Mouse (Mus musculus): ENCODE results near the gene Ccdc120. TPM values are rescaled to one million over a fixed set of nuclear protein-coding genes. Genes with fewer than 3 reads are reported as not detected.

Gene Ccdc120
- total RNA-seq, 1 experiment: 15.8 TPM

- Histone ChIP-seq H3K4me3 (ENCODE audit: insufficient read depth in 1 of 2, low read depth in 1 of 2, low read length in 2 of 2, poor library complexity in 1 of 2, severe bottlenecking in 1 of 2) (peak overlapping the region in 1 of 2 experiments; percentile 27; a peak in 1 of 4 replicates), H3K9ac (ENCODE audit: insufficient read depth, low read depth, low read length, poor library complexity, severe bottlenecking) (peak overlapping the region; percentile 64; the same call in 1 of the 2 replicates), H3K27ac (ENCODE audit: insufficient read depth, low read depth, low read length, poor library complexity, severe bottlenecking) (peak overlapping the region; percentile 57; the same call in 1 of the 2 replicates), H3K9me3 (ENCODE audit: control insufficient read depth, insufficient read depth, low read depth, low read length) (no peaks in the 10 kb centered on the region), H3K36me3 (ENCODE audit: control insufficient read depth, insufficient read depth, low read length, poor library complexity, severe bottlenecking) (peaks cover 26% of the 10 kb centered on the region), H3K4me1 (ENCODE audit: control insufficient read depth in 2 of 2, insufficient read depth in 2 of 2, low read length in 2 of 2, poor library complexity in 1 of 2) (peaks cover 0 to 10% of the 10 kb centered on the region in 2 experiments; a peak in 2 of 4 replicates)
- DNase-seq (ENCODE audit: low read depth, low spot score): no peak
- in situ Hi-C loops (cut with MboI; ENCODE audit: low sequenced_read_pairs in 2 of 2, unreplicated experiment in 2 of 2): no loop called here
- TF ChIP-seq CHD2 (IDR thresholded peaks at IDR 0.05; ENCODE audit: low read depth, low read length): no peak
Measured at GRCm38 (mm10) chrX:7725841-7726240, 24.9 kb downstream of the Ccdc120 start.

GRCm38 (mm10) chrX:7724135-7724534 is 26.6 kb downstream of the Ccdc120 start:
- Histone ChIP-seq H3K27ac (ENCODE audit: insufficient read depth, low read depth, low read length, poor library complexity, severe bottlenecking) (peak overlapping the region; percentile 98; the same call in 1 of the 2 replicates), H3K9ac (ENCODE audit: insufficient read depth, low read depth, low read length, poor library complexity, severe bottlenecking) (peak overlapping the region; percentile 44; the same call in 1 of the 2 replicates), H3K4me1 (ENCODE audit: control insufficient read depth in 2 of 2, insufficient read depth in 2 of 2, low read length in 2 of 2, poor library complexity in 1 of 2) (peaks cover 0 to 8% of the 10 kb centered on the region in 2 experiments; a peak in 2 of 4 replicates), H3K9me3 (ENCODE audit: control insufficient read depth, insufficient read depth, low read depth, low read length) (no peaks in the 10 kb centered on the region), H3K4me3 (ENCODE audit: insufficient read depth in 1 of 2, low read depth in 1 of 2, low read length in 2 of 2, poor library complexity in 1 of 2, severe bottlenecking in 1 of 2) (peak overlapping the region in 1 of 2 experiments; percentile 68; a peak in 2 of 4 replicates), H3K36me3 (ENCODE audit: control insufficient read depth, insufficient read depth, low read length, poor library complexity, severe bottlenecking) (peaks cover 26% of the 10 kb centered on the region)
- in situ Hi-C loops (cut with MboI; ENCODE audit: low sequenced_read_pairs in 2 of 2, unreplicated experiment in 2 of 2): no loop called here
- no peak for DNase-seq (ENCODE audit: low read depth, low spot score)
- TF ChIP-seq MAFK (IDR thresholded peaks at IDR 0.05; ENCODE audit: insufficient read depth, low read depth, low read length): no peak
- TF ChIP-seq ZC3H11A (IDR thresholded peaks at IDR 0.05; ENCODE audit: borderline replicate concordance, low read depth, low read length): no peak
- TF ChIP-seq HCFC1 (IDR thresholded peaks at IDR 0.05; ENCODE audit: borderline replicate concordance, insufficient read depth, low read length): no peak
- TF ChIP-seq ZNF384 (IDR thresholded peaks at IDR 0.05; ENCODE audit: low read depth, low read length): no peak
- no peak for TF ChIP-seq CHD2 (IDR thresholded peaks at IDR 0.05; ENCODE audit: low read depth, low read length)

- Histone ChIP-seq H3K27ac (ENCODE audit: insufficient read depth, low read depth, low read length, poor library complexity, severe bottlenecking) (peak overlapping the region; percentile 98), H3K4me3 (ENCODE audit: insufficient read depth in 1 of 2, low read depth in 1 of 2, low read length in 2 of 2, poor library complexity in 1 of 2, severe bottlenecking in 1 of 2) (peak overlapping the region; percentile 68 to 99), H3K36me3 (ENCODE audit: control insufficient read depth, insufficient read depth, low read length, poor library complexity, severe bottlenecking) (peaks cover 25% of the 10 kb centered on the region), H3K4me1 (ENCODE audit: control insufficient read depth in 2 of 2, insufficient read depth in 2 of 2, low read length in 2 of 2, poor library complexity in 1 of 2) (peaks cover 0 to 8% of the 10 kb centered on the region in 2 experiments; a peak in 2 of 4 replicates), H3K9me3 (ENCODE audit: control insufficient read depth, insufficient read depth, low read depth, low read length) (no peaks in the 10 kb centered on the region), H3K9ac (ENCODE audit: insufficient read depth, low read depth, low read length, poor library complexity, severe bottlenecking) (peak overlapping the region; percentile 90)
- peak; percentile 69 for DNase-seq (ENCODE audit: low read depth, low spot score)
- TF ChIP-seq ZNF384 (IDR thresholded peaks at IDR 0.05; ENCODE audit: low read depth, low read length) (no peak), CHD2 (IDR thresholded peaks at IDR 0.05; ENCODE audit: low read depth, low read length) (no peak), ZC3H11A (IDR thresholded peaks at IDR 0.05; ENCODE audit: borderline replicate concordance, low read depth, low read length) (no peak), HCFC1 (IDR thresholded peaks at IDR 0.05; ENCODE audit: borderline replicate concordance, insufficient read depth, low read length) (no peak), MAFK (IDR thresholded peaks at IDR 0.05; ENCODE audit: insufficient read depth, low read depth, low read length) (no peak)
- in situ Hi-C loops (cut with MboI; ENCODE audit: low sequenced_read_pairs in 2 of 2, unreplicated experiment in 2 of 2): no loop called here
Measured at GRCm38 (mm10) chrX:7722691-7723090, 28.0 kb downstream of the Ccdc120 start.

DNA sequence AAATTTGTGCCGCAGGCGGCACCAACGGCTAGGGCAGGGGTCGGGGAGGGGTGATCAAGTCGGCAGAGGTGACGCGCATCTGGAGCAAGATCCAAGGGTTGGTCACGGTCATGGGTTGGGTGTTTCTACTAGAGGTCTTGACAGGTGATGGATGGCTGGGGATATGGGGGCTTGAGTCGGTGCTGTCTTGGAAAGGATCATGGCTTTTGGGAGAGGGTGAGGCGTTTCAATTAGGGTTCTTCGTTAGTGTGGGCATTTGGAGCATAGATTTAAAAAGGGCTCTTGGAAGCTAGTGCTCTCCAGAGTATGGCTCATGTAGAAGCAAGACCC is 28.5 kb downstream of the Ccdc120 start:
- Histone ChIP-seq H3K4me3 (ENCODE audit: insufficient read depth in 1 of 2, low read depth in 1 of 2, low read length in 2 of 2, poor library complexity in 1 of 2, severe bottlenecking in 1 of 2) (peak overlapping the region; percentile 68 to 99), H3K4me1 (ENCODE audit: control insufficient read depth in 2 of 2, insufficient read depth in 2 of 2, low read length in 2 of 2, poor library complexity in 1 of 2) (peaks cover 0 to 8% of the 10 kb centered on the region in 2 experiments; a peak in 2 of 4 replicates), H3K9ac (ENCODE audit: insufficient read depth, low read depth, low read length, poor library complexity, severe bottlenecking) (peak overlapping the region; percentile 90), H3K27ac (ENCODE audit: insufficient read depth, low read depth, low read length, poor library complexity, severe bottlenecking) (peak overlapping the region; percentile 98), H3K36me3 (ENCODE audit: control insufficient read depth, insufficient read depth, low read length, poor library complexity, severe bottlenecking) (peaks cover 21% of the 10 kb centered on the region), H3K9me3 (ENCODE audit: control insufficient read depth, insufficient read depth, low read depth, low read length) (no peaks in the 10 kb centered on the region)
- TF ChIP-seq CHD2 (IDR thresholded peaks at IDR 0.05; ENCODE audit: low read depth, low read length) (no peak), ZNF384 (IDR thresholded peaks at IDR 0.05; ENCODE audit: low read depth, low read length) (no peak)
- in situ Hi-C loops (cut with MboI; ENCODE audit: low sequenced_read_pairs in 2 of 2, unreplicated experiment in 2 of 2): no loop called here
- DNase-seq (ENCODE audit: low read depth, low spot score): no peak

All from ES-E14 (cell line).